Mouse (Mus musculus): ENCODE measurements around the gene Ppif. TPM values are rescaled to one million over a fixed set of nuclear protein-coding genes. Genes with fewer than 3 reads are reported as not detected.

The Ppif gene
- polyA plus RNA-seq, 1 experiment from 2014 or later, result 56.5 TPM

- ATAC-seq (replicated peaks; ENCODE audit: low FRiP score, low read depth), result no peak
- Histone ChIP-seq H3K4me2 (ENCODE audit: low read length) (no peak overlapping the region), H3K36me3 (ENCODE audit: insufficient read depth, low read length) (no peaks in the 10 kb centered on the region), H3K27me3 (ENCODE audit: insufficient read depth, low read length) (no peaks in the 10 kb centered on the region), H3K4me1 (replicated peaks; ENCODE audit: insufficient read depth, low read length) (no peaks in the 10 kb centered on the region), H3K9me3 (replicated peaks; ENCODE audit: low read length) (no peaks in the 10 kb centered on the region), H3K27ac (no peak overlapping the region), H3K4me3 (replicated peaks; ENCODE audit: low read depth, low read length) (no peak overlapping the region), H3K9ac (ENCODE audit: low read depth, low read length) (no peak overlapping the region)
- WGBS, result 64% methylated on average over 7 of the region's 7 CpGs
- no peak for DNase-seq (ENCODE audit: low spot score)
- no peak for TF ChIP-seq CTCF (IDR thresholded peaks at IDR 0.05; ENCODE audit: low read depth)
Observed at GRCm38 (mm10) chr14:25747996-25748756, 54.2 kb downstream of the Ppif start.

GRCm38 (mm10) chr14:25749143-25749909, 55.4 kb downstream of the Ppif start:
- WGBS, result 35% methylated on average over 13 of the region's 13 CpGs
- Histone ChIP-seq H3K36me3 (ENCODE audit: insufficient read depth, low read length) (no peaks in the 10 kb centered on the region), H3K9ac (ENCODE audit: low read depth, low read length) (no peak overlapping the region), H3K4me3 (replicated peaks; ENCODE audit: low read depth, low read length) (no peak overlapping the region), H3K9me3 (replicated peaks; ENCODE audit: low read length) (no peaks in the 10 kb centered on the region), H3K27me3 (ENCODE audit: insufficient read depth, low read length) (no peaks in the 10 kb centered on the region), H3K4me2 (ENCODE audit: low read length) (no peak overlapping the region), H3K4me1 (replicated peaks; ENCODE audit: insufficient read depth, low read length) (no peaks in the 10 kb centered on the region; the same call in 1 of the 2 replicates), H3K27ac (no peak overlapping the region)
- ATAC-seq (replicated peaks; ENCODE audit: low FRiP score, low read depth) (no peak), DNase-seq (ENCODE audit: low spot score) (no peak)
- no peak for TF ChIP-seq CTCF (IDR thresholded peaks at IDR 0.05; ENCODE audit: low read depth)

Other genes starting within 250 kb of the Ppif start
- gene Zmiz1, start 235.0 kb upstream of the Ppif start, polyA plus RNA-seq (2015; fragmentation: Nextera tagmentation; extraction: Ambion mirVana), result 25.0 and 26.6 TPM in 2 replicates
- 15.7 and 15.9 TPM in 2 replicates for gene Zcchc24, start 74.9 kb downstream of the Ppif start, polyA plus RNA-seq (2015; fragmentation: Nextera tagmentation; extraction: Ambion mirVana)
- 83.7 and 95.6 TPM in 2 replicates for gene Anxa11, start 148.0 kb downstream of the Ppif start, polyA plus RNA-seq (2015; fragmentation: Nextera tagmentation; extraction: Ambion mirVana)
- 1.6 and 1.7 TPM in 2 replicates for gene Plac9a, start 208.9 kb downstream of the Ppif start, polyA plus RNA-seq (2015; fragmentation: Nextera tagmentation; extraction: Ambion mirVana)
- gene Tmem254a, start 233.5 kb downstream of the Ppif start, polyA plus RNA-seq (2015; fragmentation: Nextera tagmentation; extraction: Ambion mirVana), result 4.0 and 5.4 TPM in 2 replicates
- not detected in 2 replicates for gene Cphx1, start 244.2 kb downstream of the Ppif start, polyA plus RNA-seq (2015; fragmentation: Nextera tagmentation; extraction: Ambion mirVana)